ENCODE assay signal across 10 mouse cellular contexts in genomic region chr2:102052951-102053660, GRCm38 (mm10).
DNase-seq lines count a peak whose midpoint lies in the region; ATAC-seq and TF ChIP-seq lines count a peak whose summit lies in the region.
"Had no signal": no experiment of that assay in that cellular context is flagged by ENCODE, and none has a peak within 500 bp of the region (broad histone marks: within the 10 kb centered on the region; RNA-seq: fewer than 3 reads in every experiment).

No protein-coding gene starts in this region.

- H3K36me3 ChIP-seq in E14TG2a.4 (ENCODE audit: insufficient read depth, low read length), result peaks cover 36% of the 10 kb centered on the region
- H3K36me3 ChIP-seq: stomach, embryonic 15.5 days had no signal

- peak overlapping the region; percentile 20; the same call in 1 of the 2 replicates for H3K4me3 ChIP-seq in E14TG2a.4 (replicated peaks; ENCODE audit: low read length)
- H3K4me3 ChIP-seq: stomach, embryonic 15.5 days had no signal

- intact Hi-C loops in heart, postnatal 25 days (cut with DNase I), result no loop called here

- H3K4me1 ChIP-seq in E14TG2a.4 (replicated peaks; ENCODE audit: low read depth, low read length), result peaks cover 46% of the 10 kb centered on the region

- H3K9me3 ChIP-seq in E14TG2a.4 (ENCODE audit: low read length), result no peaks in the 10 kb centered on the region
- H3K9me3 ChIP-seq: stomach, embryonic 15.5 days had no signal

- peak; percentile 28 for DNase-seq in gastrocnemius, postnatal 25 days
- no peak for DNase-seq in gastrocnemius, adult 8-10 months (ENCODE audit: low spot score in 2 of 2)
- peak; percentile 87 for DNase-seq in cerebellum, postnatal 10 days
- peak; percentile 19 for DNase-seq in heart, postnatal 25 days (ENCODE audit: low spot score)
- peak; percentile 53 for DNase-seq in lung, postnatal 36 days
- peak; percentile 54 for DNase-seq in thymus, postnatal 4 days

- TF ChIP-seq CTCF in E14TG2a.4 (conservative IDR thresholded peaks at IDR 0.05; ENCODE audit: low read length), result no peak

- no peaks in the 10 kb centered on the region for H3K27me3 ChIP-seq in E14TG2a.4 (ENCODE audit: insufficient read depth, low read length)
- H3K27me3 ChIP-seq: CH12.LX; stomach, embryonic 15.5 days had no signal

- ATAC-seq in inflammation-experienced regulatory T-cells, adult 6 months, result no peak

Comparison
In these comparisons a context has a peak if more than half of its experiments do, and no peak if none do; other contexts are left out.
1. DNase-seq: peak in gastrocnemius, postnatal 25 days (single experiment), cerebellum, postnatal 10 days (2 of 2), heart, postnatal 25 days (single experiment), lung, postnatal 36 days (single experiment) and thymus, postnatal 4 days (single experiment); none in gastrocnemius, adult 8-10 months (0 of 2).